Mouse (Mus musculus): ENCODE results near the gene Wfs1. TPM values are rescaled to one million over a fixed set of nuclear protein-coding genes. Genes with fewer than 3 reads are reported as not detected.
"Not testable (repeated sequence)": the region's sequence is repeated elsewhere in the genome, so short reads cannot be mapped to it uniquely, and the experiment has no call there.

Wfs1 gene
- polyA plus RNA-seq, 1 experiment, result 20.0 TPM

GRCm38 (mm10) chr5:36946445-36946844 is 42.6 kb downstream of the Wfs1 start:
- WGBS, result 15% methylated on average over 5 of the region's 5 CpGs
- Histone ChIP-seq H3K27me3 (replicated peaks; ENCODE audit: control insufficient read depth, insufficient read depth, low read length) (no peaks in the 10 kb centered on the region), H3K36me3 (ENCODE audit: control insufficient read depth, insufficient read depth, low read length) (no peaks in the 10 kb centered on the region), H3K27ac (ENCODE audit: insufficient read depth, low read depth, low read length) (no peak overlapping the region), H3K4me3 (ENCODE audit: insufficient read depth, low read depth, low read length) (no peak overlapping the region), H3K4me1 (ENCODE audit: control insufficient read depth, insufficient read depth, low read length) (no peaks in the 10 kb centered on the region)
- DNase-seq, result peak; percentile 31
- TF ChIP-seq CTCF (conservative IDR thresholded peaks at IDR 0.05; ENCODE audit: insufficient read depth, insufficient read length, low read depth, low read length), result peak; percentile 88
- no peak for TF ChIP-seq POLR2A (IDR thresholded peaks at IDR 0.05; ENCODE audit: low read depth, low read length)

- Histone ChIP-seq H3K4me3 (ENCODE audit: insufficient read depth, low read depth, low read length) (no peak overlapping the region), H3K27me3 (replicated peaks; ENCODE audit: control insufficient read depth, insufficient read depth, low read length) (no peaks in the 10 kb centered on the region), H3K4me1 (ENCODE audit: control insufficient read depth, insufficient read depth, low read length) (no peaks in the 10 kb centered on the region), H3K36me3 (ENCODE audit: control insufficient read depth, insufficient read depth, low read length) (no peaks in the 10 kb centered on the region), H3K27ac (ENCODE audit: insufficient read depth, low read depth, low read length) (no peak overlapping the region)
- WGBS, result 78% methylated on average over 2 of the region's 2 CpGs
- no peak for DNase-seq
- no peak for TF ChIP-seq POLR2A (IDR thresholded peaks at IDR 0.05; ENCODE audit: low read depth, low read length)
- no peak for TF ChIP-seq CTCF (conservative IDR thresholded peaks at IDR 0.05; ENCODE audit: insufficient read depth, insufficient read length, low read depth, low read length)
These were observed 43.3 kb downstream of the Wfs1 start for GRCm38 (mm10) chr5:36945713-36946112.

GRCm38 (mm10) chr5:36945102-36945701 is 43.8 kb downstream of the Wfs1 start:
- no peaks in the 10 kb centered on the region for H3K36me3 ChIP-seq (ENCODE audit: control insufficient read depth, insufficient read depth, low read length)
- DNase-seq, result no peak
- WGBS, result 16% methylated on average over 8 of the region's 8 CpGs
- H3K4me1 ChIP-seq (ENCODE audit: control insufficient read depth, insufficient read depth, low read length), result no peaks in the 10 kb centered on the region
- no peaks in the 10 kb centered on the region for H3K27me3 ChIP-seq (replicated peaks; ENCODE audit: control insufficient read depth, insufficient read depth, low read length)
- no peak overlapping the region for H3K27ac ChIP-seq (ENCODE audit: insufficient read depth, low read depth, low read length)
- TF ChIP-seq CTCF (conservative IDR thresholded peaks at IDR 0.05; ENCODE audit: insufficient read depth, insufficient read length, low read depth, low read length), result no peak
- TF ChIP-seq POLR2A (IDR thresholded peaks at IDR 0.05; ENCODE audit: low read depth, low read length), result no peak
- no peak overlapping the region for H3K4me3 ChIP-seq (ENCODE audit: insufficient read depth, low read depth, low read length)

GRCm38 (mm10) chr5:36944552-36944951 is 44.5 kb downstream of the Wfs1 start:
- Histone ChIP-seq H3K27me3 (replicated peaks; ENCODE audit: control insufficient read depth, insufficient read depth, low read length) (no peaks in the 10 kb centered on the region), H3K4me3 (ENCODE audit: insufficient read depth, low read depth, low read length) (no peak overlapping the region), H3K36me3 (ENCODE audit: control insufficient read depth, insufficient read depth, low read length) (no peaks in the 10 kb centered on the region), H3K4me1 (ENCODE audit: control insufficient read depth, insufficient read depth, low read length) (no peaks in the 10 kb centered on the region), H3K27ac (ENCODE audit: insufficient read depth, low read depth, low read length) (no peak overlapping the region)
- 37% methylated on average over 5 of the region's 5 CpGs for WGBS
- TF ChIP-seq POLR2A (IDR thresholded peaks at IDR 0.05; ENCODE audit: low read depth, low read length), result no peak
- no peak for TF ChIP-seq CTCF (conservative IDR thresholded peaks at IDR 0.05; ENCODE audit: insufficient read depth, insufficient read length, low read depth, low read length)
- DNase-seq, result no peak

GRCm38 (mm10) chr5:36942446-36942845 is 46.6 kb downstream of the Wfs1 start:
- H3K27me3 ChIP-seq (replicated peaks; ENCODE audit: control insufficient read depth, insufficient read depth, low read length), result no peaks in the 10 kb centered on the region
- no peak for DNase-seq
- H3K27ac ChIP-seq (ENCODE audit: insufficient read depth, low read depth, low read length), result no peak overlapping the region
- H3K36me3 ChIP-seq (ENCODE audit: control insufficient read depth, insufficient read depth, low read length), result no peaks in the 10 kb centered on the region
- H3K4me3 ChIP-seq (ENCODE audit: insufficient read depth, low read depth, low read length), result no peak overlapping the region
- no peak for TF ChIP-seq CTCF (conservative IDR thresholded peaks at IDR 0.05; ENCODE audit: insufficient read depth, insufficient read length, low read depth, low read length)
- TF ChIP-seq POLR2A (IDR thresholded peaks at IDR 0.05; ENCODE audit: low read depth, low read length), result no peak
- 91% methylated on average over 2 of the region's 2 CpGs for WGBS
- no peaks in the 10 kb centered on the region for H3K4me1 ChIP-seq (ENCODE audit: control insufficient read depth, insufficient read depth, low read length)

GRCm38 (mm10) chr5:36938991-36939390 is 50.0 kb downstream of the Wfs1 start:
- H3K27me3 ChIP-seq (replicated peaks; ENCODE audit: control insufficient read depth, insufficient read depth, low read length); H3K4me1 ChIP-seq (ENCODE audit: control insufficient read depth, insufficient read depth, low read length); H3K4me3 ChIP-seq (ENCODE audit: insufficient read depth, low read depth, low read length); H3K36me3 ChIP-seq (ENCODE audit: control insufficient read depth, insufficient read depth, low read length); H3K27ac ChIP-seq (ENCODE audit: insufficient read depth, low read depth, low read length); DNase-seq: not testable (repeated sequence)
- WGBS, result 78% methylated on average over 2 of the region's 2 CpGs

GRCm38 (mm10) chr5:36938021-36938420 is 51.0 kb downstream of the Wfs1 start:
- no peak for TF ChIP-seq POLR2A (IDR thresholded peaks at IDR 0.05; ENCODE audit: low read depth, low read length)
- TF ChIP-seq CTCF (conservative IDR thresholded peaks at IDR 0.05; ENCODE audit: insufficient read depth, insufficient read length, low read depth, low read length), result no peak
- DNase-seq, result no peak
- no peak overlapping the region for H3K4me3 ChIP-seq (ENCODE audit: insufficient read depth, low read depth, low read length)
- 91% methylated on average over 5 of the region's 5 CpGs for WGBS
- no peak overlapping the region for H3K27ac ChIP-seq (ENCODE audit: insufficient read depth, low read depth, low read length)
- no peaks in the 10 kb centered on the region for H3K4me1 ChIP-seq (ENCODE audit: control insufficient read depth, insufficient read depth, low read length)
- H3K36me3 ChIP-seq (ENCODE audit: control insufficient read depth, insufficient read depth, low read length), result no peaks in the 10 kb centered on the region
- H3K27me3 ChIP-seq (replicated peaks; ENCODE audit: control insufficient read depth, insufficient read depth, low read length), result no peaks in the 10 kb centered on the region

Data from kidney, adult 2 months (tissue).